Mouse (Mus musculus): Measurements from ENCODE around the gene Gpr22. TPM values are rescaled to one million over a fixed set of nuclear protein-coding genes. Genes with fewer than 3 reads are reported as not detected.

Gpr22 gene
- polyA plus RNA-seq (2012; rRNA removed), result not detected in 2 replicates

GRCm38 (mm10) chr12:31713600-31713999 lies at the start of gene Gpr22:
Gene Gpr22 (minus strand): TSS chr12:31713947.

Other genes starting within 250 kb of the Gpr22 start
- 2.9 and 7.0 TPM in 2 replicates for gene Cbll1, start 214.3 kb downstream of the Gpr22 start, polyA plus RNA-seq (2012; rRNA removed)
- 0.12 and 0.24 TPM in 2 replicates for gene Slc26a4, start 154.0 kb downstream of the Gpr22 start, polyA plus RNA-seq (2012; rRNA removed)
- gene Bcap29, start 79.3 kb downstream of the Gpr22 start, polyA plus RNA-seq (2012; rRNA removed), result 1.0 and 1.3 TPM in 2 replicates
- 1.2 and 5.2 TPM in 2 replicates for gene Dus4l, start 59.1 kb downstream of the Gpr22 start, polyA plus RNA-seq (2012; rRNA removed)
- 17.7 and 21.4 TPM in 2 replicates for gene Cog5, start 59.1 kb downstream of the Gpr22 start, polyA plus RNA-seq (2012; rRNA removed)
- gene Hbp1, start 236.6 kb upstream of the Gpr22 start, polyA plus RNA-seq (2012; rRNA removed), result 71.4 and 96.3 TPM in 2 replicates

Measured in ovary, adult 2 months (tissue).